Mouse (Mus musculus): ENCODE measurements around the gene Smarce1. TPM values are rescaled to one million over a fixed set of nuclear protein-coding genes. Genes with fewer than 3 reads are reported as not detected.
A peak's percentile ranks its signal among the peaks of the same experiment; 100 is the strongest.
"Not testable (repeated sequence)": the region's sequence is repeated elsewhere in the genome, so short reads cannot be mapped to it uniquely, and the experiment has no call there.

Smarce1 gene
- polyA plus RNA-seq, 1 experiment from 2014 or later, result 357 TPM

- Histone ChIP-seq H3K9me3 (no peaks in the 10 kb centered on the region), H3K4me2 (replicated peaks) (no peak overlapping the region), H3K4me1 (no peaks in the 10 kb centered on the region), H3K36me3 (no peaks in the 10 kb centered on the region), H3K9ac (replicated peaks) (no peak overlapping the region), H3K27ac (replicated peaks) (no peak overlapping the region), H3K4me3 (no peak overlapping the region), H3K27me3 (no peaks in the 10 kb centered on the region)
- 63% methylated on average over 5 of the region's 5 CpGs for WGBS
- no peak for ATAC-seq (ENCODE audit: low FRiP score, low read depth)
These were observed 19.4 kb upstream of the Smarce1 start for GRCm38 (mm10) chr11:99250241-99250640.

DNA sequence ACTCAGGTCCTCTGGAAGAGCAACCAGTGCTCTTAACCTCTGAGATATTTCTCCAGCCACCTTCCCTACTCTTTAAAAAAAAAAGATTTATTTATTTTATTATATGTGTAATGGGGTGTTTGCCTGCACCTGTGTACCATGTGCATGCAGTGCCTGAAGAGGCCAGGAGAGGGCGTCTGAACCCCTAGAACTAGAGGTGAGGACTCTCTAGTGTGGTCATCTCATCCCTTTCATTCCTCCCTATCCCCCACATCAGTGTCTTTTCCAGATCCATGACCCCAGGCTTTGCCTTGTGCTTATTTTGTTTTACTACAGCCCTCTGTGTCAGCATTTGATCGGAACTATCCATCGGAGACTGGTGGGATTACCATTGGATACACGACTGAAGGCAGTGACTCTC lies 18.3 kb upstream of the Smarce1 start:
- H3K9ac ChIP-seq (replicated peaks), result no peak overlapping the region
- H3K4me1 ChIP-seq, result peaks cover 2% of the 10 kb centered on the region
- H3K27me3 ChIP-seq, result no peaks in the 10 kb centered on the region
- H3K36me3 ChIP-seq, result no peaks in the 10 kb centered on the region
- H3K4me2 ChIP-seq (replicated peaks), result no peak overlapping the region
- H3K27ac ChIP-seq (replicated peaks), result no peak overlapping the region
- H3K9me3 ChIP-seq, result no peaks in the 10 kb centered on the region
- ATAC-seq (ENCODE audit: low FRiP score, low read depth), result no peak
- H3K4me3 ChIP-seq, result no peak overlapping the region
- WGBS, result 60% methylated on average over 4 of the region's 4 CpGs

DNA sequence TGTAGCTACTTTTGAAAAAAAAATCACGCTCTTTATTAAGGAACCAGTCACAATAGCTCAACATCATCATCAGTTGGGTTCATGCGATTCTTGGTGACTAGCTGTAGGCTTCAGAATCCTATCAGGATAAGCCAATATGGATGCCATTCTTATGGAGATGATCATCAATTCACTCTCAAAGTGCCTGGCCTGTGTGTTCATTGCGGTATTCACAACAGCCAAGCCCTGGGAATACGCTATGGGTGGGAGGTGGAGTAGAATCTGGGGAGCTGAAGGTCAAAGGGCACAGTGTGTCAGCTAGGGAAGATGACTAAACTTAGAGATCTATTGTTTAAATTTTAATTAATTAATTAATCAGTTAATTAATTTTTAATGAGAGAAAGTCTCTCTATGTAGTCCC lies 17.1 kb upstream of the Smarce1 start:
- peaks cover 7% of the 10 kb centered on the region for H3K4me1 ChIP-seq
- no peak overlapping the region for H3K4me2 ChIP-seq (replicated peaks)
- no peak overlapping the region for H3K4me3 ChIP-seq
- H3K27ac ChIP-seq (replicated peaks), result no peak overlapping the region
- H3K9ac ChIP-seq (replicated peaks), result no peak overlapping the region
- H3K36me3 ChIP-seq, result no peaks in the 10 kb centered on the region
- no peaks in the 10 kb centered on the region for H3K27me3 ChIP-seq
- 92% methylated on average over 4 of the region's 4 CpGs for WGBS
- ATAC-seq (ENCODE audit: low FRiP score, low read depth), result no peak
- no peaks in the 10 kb centered on the region for H3K9me3 ChIP-seq

GRCm38 (mm10) chr11:99244519-99244918 lies 13.7 kb upstream of the Smarce1 start:
- not testable (repeated sequence) for ATAC-seq (ENCODE audit: low FRiP score, low read depth)

DNA sequence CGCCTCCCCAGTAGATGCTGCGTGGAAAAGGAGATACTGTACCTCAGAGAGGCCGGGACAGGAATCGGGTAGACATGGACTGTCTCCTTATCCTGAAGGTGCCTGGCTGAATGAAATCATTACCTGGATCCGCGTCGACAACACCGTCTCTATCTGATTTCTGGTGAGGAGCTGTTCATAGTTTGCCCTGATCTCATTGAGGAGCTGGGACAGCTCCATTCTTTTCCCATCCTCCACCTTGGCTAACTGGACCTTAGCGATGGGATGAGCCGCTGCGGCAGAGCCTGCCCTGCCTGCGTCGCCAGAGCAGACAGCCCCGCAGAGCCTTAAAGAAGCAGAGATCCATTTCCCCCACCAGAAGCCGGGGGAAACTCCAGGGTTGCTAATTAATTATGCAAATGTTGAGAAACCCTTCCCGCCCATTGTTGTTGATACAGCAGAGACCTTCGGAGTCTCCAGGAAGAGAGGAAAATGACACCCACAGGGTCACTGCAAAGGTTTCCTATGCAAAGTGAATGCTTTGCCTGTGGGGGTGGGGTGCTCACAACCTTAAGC lies 13.1 kb upstream of the Smarce1 start, which contains the start of gene Krt222:
Gene Krt222 (minus strand): TSS at position 266 of the 555 bp plus-strand sequence.
- WGBS, result 9% methylated on average over 17 of the region's 17 CpGs

More at GRCm38 (mm10) chr11:99244519-99244918, 13.7 kb upstream of the Smarce1 start:
- not testable (repeated sequence) for H3K9me3 ChIP-seq; H3K27me3 ChIP-seq; H3K36me3 ChIP-seq; H3K9ac ChIP-seq (replicated peaks); H3K4me3 ChIP-seq; H3K27ac ChIP-seq (replicated peaks); H3K4me1 ChIP-seq; H3K4me2 ChIP-seq (replicated peaks)
- 48% methylated on average over 3 of the region's 3 CpGs for WGBS

DNA sequence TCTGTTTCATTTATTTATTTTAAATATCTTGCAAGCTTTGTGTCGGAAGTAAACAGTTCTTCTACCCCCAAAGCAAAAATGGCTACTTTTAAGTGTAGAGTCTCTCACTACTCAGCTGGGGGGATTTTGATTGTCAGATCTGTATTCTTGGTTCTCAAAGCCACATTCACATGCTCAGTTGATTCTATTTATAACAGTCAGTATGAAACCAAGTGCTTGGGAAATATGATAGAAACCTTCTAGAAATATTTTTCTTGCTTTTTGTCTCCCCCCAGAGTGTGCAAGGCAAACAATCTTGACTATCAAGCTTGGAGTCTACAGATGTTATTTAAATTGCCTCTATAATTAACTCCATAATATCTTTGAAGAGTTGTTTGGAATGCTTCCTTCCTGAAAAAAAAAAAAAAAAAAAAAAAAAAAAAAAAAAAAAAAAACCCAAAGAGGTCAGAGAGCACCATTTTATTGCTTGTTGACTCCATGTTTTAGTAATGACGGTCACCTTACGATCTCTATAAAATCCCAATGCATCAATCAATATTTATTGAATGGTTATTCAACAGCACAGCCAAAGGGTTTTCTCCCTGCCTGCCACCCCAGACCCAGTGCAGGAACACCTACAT lies 12.5 kb upstream of the Smarce1 start:
- 71% methylated on average over 3 of the region's 3 CpGs for WGBS
- no peak for ATAC-seq (ENCODE audit: low FRiP score, low read depth)
- H3K4me3 ChIP-seq, result peak overlapping the region; percentile 28
- no peak overlapping the region; the same call in 1 of the 2 replicates for H3K9ac ChIP-seq (replicated peaks)
- H3K4me1 ChIP-seq, result peaks cover 7% of the 10 kb centered on the region
- H3K27me3 ChIP-seq, result 0 out of 2 replicates have a peak, but pooled peaks cover 4% of the 10 kb centered on the region
- H3K4me2 ChIP-seq (replicated peaks), result peak overlapping the region; percentile 50
- no peaks in the 10 kb centered on the region for H3K9me3 ChIP-seq
- peak overlapping the region; percentile 49 for H3K27ac ChIP-seq (replicated peaks)
- no peaks in the 10 kb centered on the region for H3K36me3 ChIP-seq

More for the DNA sequence above, 13.1 kb upstream of the Smarce1 start, which contains the start of gene Krt222:
- Histone ChIP-seq H3K4me2 (replicated peaks) (peak within 1 kb of the TSS; percentile 50), H3K4me3 (peak within 1 kb of the TSS; percentile 28), H3K27ac (replicated peaks) (peak within 1 kb of the TSS; percentile 49), H3K36me3 (no peaks in the 10 kb centered on the region), H3K9me3 (no peaks in the 10 kb centered on the region), H3K4me1 (peaks cover 7% of the 10 kb centered on the region), H3K9ac (replicated peaks) (no peak within 1 kb of the TSS; the same call in 1 of the 2 replicates), H3K27me3 (0 out of 2 replicates have a peak, but pooled peaks cover 4% of the 10 kb centered on the region)
- ATAC-seq (ENCODE audit: low FRiP score, low read depth), result no peak

- no peak for ATAC-seq (ENCODE audit: low FRiP score, low read depth)
- no peaks in the 10 kb centered on the region for H3K36me3 ChIP-seq
- H3K4me1 ChIP-seq, result peaks cover 7% of the 10 kb centered on the region
- no peak overlapping the region for H3K4me2 ChIP-seq (replicated peaks)
- no peak overlapping the region for H3K27ac ChIP-seq (replicated peaks)
- H3K27me3 ChIP-seq, result 0 out of 2 replicates have a peak, but pooled peaks cover 4% of the 10 kb centered on the region
- H3K9ac ChIP-seq (replicated peaks), result no peak overlapping the region
- H3K9me3 ChIP-seq, result no peaks in the 10 kb centered on the region
- WGBS, result 73% methylated on average over 5 of the region's 5 CpGs
- no peak overlapping the region for H3K4me3 ChIP-seq
These were observed 11.2 kb upstream of the Smarce1 start for GRCm38 (mm10) chr11:99242056-99242455.

GRCm38 (mm10) chr11:99238468-99238867 lies 7.7 kb upstream of the Smarce1 start:
- Histone ChIP-seq H3K27me3 (0 out of 2 replicates have a peak, but pooled peaks cover 4% of the 10 kb centered on the region), H3K9ac (replicated peaks) (no peak overlapping the region), H3K4me2 (replicated peaks) (no peak overlapping the region), H3K4me3 (no peak overlapping the region), H3K36me3 (no peaks in the 10 kb centered on the region), H3K4me1 (no peaks in the 10 kb centered on the region), H3K27ac (replicated peaks) (no peak overlapping the region), H3K9me3 (no peaks in the 10 kb centered on the region)
- ATAC-seq (ENCODE audit: low FRiP score, low read depth), result no peak
- WGBS, result 75% methylated on average over 14 of the region's 14 CpGs

DNA sequence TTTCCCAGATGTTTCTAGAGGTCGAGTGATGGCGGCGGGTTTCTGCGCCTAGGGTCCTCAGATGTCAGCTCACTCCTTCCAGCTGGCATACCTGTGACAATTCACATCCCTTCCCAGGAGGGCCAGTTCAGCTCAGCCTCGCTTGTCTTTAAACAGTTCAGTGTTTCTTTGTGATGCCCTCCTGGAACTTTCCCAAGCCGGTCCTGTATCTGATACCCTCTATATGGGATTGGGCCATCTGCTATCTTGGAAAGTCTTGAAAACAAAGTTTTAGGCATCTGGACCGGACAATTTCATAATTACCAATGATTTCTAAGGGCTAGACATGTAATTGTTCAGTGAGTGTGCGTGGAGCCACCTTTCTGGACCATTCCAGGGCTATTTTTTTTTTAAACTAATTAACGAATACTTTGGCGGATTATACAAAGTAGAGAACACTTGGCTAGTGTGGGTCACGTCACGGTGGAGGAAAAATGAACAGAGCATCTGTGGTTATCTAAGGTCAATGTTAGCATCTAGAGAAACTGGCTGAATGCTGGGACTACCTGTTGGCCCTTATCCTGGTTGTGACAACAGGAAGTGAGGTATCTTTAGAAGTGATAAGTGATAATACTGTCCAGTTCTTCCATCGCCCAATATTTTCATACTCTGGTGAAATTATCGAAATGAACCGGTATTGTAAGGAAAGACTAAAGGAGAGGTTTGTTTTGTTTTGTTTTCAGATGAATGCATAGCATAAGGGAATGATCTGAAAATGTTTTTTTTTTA lies 416 bp upstream of the Smarce1 start:
- Histone ChIP-seq H3K9me3 (no peaks in the 10 kb centered on the region), H3K27me3 (no peaks in the 10 kb centered on the region), H3K9ac (replicated peaks) (peak overlapping the region; percentile 98), H3K4me1 (peaks cover 25% of the 10 kb centered on the region), H3K4me3 (peak overlapping the region; percentile 91), H3K4me2 (replicated peaks) (peak overlapping the region; percentile 74), H3K36me3 (peaks cover 15% of the 10 kb centered on the region), H3K27ac (replicated peaks) (peak overlapping the region; percentile 99)
- 27% methylated on average over 15 of the region's 15 CpGs for WGBS
- ATAC-seq (ENCODE audit: low FRiP score, low read depth), result peak; percentile 35

DNA sequence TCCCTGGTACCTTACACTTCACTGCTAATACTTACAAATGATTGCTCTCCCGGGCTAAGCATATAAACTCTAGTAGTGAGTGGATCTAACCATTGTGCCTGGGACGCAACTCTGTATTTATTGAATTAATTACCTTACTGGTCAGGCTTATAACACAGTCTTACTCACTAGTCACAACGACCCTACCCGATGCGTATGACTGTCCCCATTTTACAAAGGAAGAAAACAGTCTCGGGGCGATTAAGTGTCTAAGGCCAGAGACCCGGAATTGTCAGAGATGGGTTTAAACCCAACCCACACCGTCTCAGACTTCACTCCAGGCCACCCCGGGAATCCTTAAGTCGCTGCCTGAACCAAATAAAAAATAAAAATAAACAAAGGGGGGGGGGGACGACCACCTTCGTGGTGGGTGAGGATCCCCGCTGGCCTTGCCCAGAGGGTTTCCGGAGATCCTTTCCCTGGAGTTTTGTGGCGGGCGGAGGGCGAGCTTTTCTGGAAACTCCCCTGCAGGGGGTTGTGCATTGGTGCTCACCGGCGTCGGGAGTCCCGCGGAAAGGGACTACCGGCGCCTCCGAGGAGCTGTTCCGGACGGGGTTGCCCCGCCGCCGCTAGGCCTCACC lies 1.1 kb downstream of the Smarce1 start:
- ATAC-seq (ENCODE audit: low FRiP score, low read depth), result peak; percentile 38; the same call in 1 of the 2 replicates
- WGBS, result under 1% methylated on average over 31 of the region's 31 CpGs

DNA sequence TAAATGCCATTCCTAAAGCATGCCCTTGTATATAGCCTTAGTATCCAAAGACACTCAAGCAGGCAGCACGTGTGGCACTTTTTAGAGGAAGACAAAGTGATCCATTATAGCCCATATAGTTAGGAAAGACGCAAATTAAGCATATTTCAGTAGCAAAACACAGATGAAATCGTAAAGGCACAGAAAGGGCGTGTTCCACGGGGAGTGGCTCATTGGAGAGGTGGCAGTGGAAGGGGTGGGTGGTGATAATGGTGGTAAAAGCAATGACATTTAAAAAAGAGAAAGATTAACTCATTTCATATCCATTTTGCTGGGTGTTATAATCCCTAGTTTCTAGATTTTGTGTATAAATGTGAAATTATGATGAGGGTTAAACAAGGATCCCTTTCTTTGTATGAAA lies 4.5 kb downstream of the Smarce1 start:
- H3K36me3 ChIP-seq, result peaks cover 48% of the 10 kb centered on the region
- no peak overlapping the region for H3K4me3 ChIP-seq
- H3K4me1 ChIP-seq, result peaks cover 18% of the 10 kb centered on the region
- H3K9ac ChIP-seq (replicated peaks), result no peak overlapping the region
- ATAC-seq (ENCODE audit: low FRiP score, low read depth), result no peak
- H3K27me3 ChIP-seq, result no peaks in the 10 kb centered on the region
- no peak overlapping the region for H3K27ac ChIP-seq (replicated peaks)
- no peak overlapping the region for H3K4me2 ChIP-seq (replicated peaks)
- no peaks in the 10 kb centered on the region for H3K9me3 ChIP-seq
- WGBS, result 93% methylated on average over 5 of the region's 5 CpGs

More for the DNA sequence above, 1.1 kb downstream of the Smarce1 start:
- no peaks in the 10 kb centered on the region for H3K27me3 ChIP-seq
- H3K4me2 ChIP-seq (replicated peaks), result peak overlapping the region; percentile 74
- peak overlapping the region; percentile 91 for H3K4me3 ChIP-seq
- H3K9ac ChIP-seq (replicated peaks), result peak overlapping the region; percentile 98
- peaks cover 25% of the 10 kb centered on the region for H3K4me1 ChIP-seq
- no peaks in the 10 kb centered on the region for H3K9me3 ChIP-seq
- peak overlapping the region; percentile 99 for H3K27ac ChIP-seq (replicated peaks)
- H3K36me3 ChIP-seq, result peaks cover 22% of the 10 kb centered on the region

All from midbrain, embryonic 12.5 days (tissue).